Mouse (Mus musculus) leukemia stem cell, adult 10-12 weeks (primary cell): ENCODE results near the gene Tas2r107. TPM values are rescaled to one million over a fixed set of nuclear protein-coding genes. Genes with fewer than 3 reads are reported as not detected.

ENCODE experiments used
- polyA plus RNA-seq: library from polyadenylated mRNA; stranded (reverse); fragments of >175 nt; gene quantifications from 2 replicates; pipeline ENCODE4 v1.2.3, GENCODE M21; 2012; ENCODE audit warnings: low replicate concordance

Tas2r107 gene
- not detected in 2 replicates for polyA plus RNA-seq

DNA sequence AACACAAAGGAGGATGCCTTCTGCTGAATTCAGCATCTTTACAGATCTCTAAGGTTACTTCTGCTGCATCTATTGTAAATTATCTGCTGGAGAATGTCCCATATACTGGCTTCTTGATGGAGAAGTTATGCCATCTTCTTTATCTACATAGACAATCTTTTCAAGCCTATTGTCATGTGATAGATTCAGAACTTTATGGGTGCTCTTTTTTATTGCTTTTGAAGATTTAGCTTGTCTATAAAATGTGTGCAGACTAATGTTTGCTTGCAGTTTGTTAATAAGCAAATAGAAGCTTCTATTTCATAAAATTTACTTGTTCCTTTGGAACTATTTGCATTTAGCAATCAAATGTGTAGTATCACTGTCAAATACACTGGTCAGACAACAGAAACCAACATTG is at the start of gene Tas2r107:
TSS of gene Tas2r107 (minus strand) at position 101 of the 400 bp plus-strand sequence.

DNA sequence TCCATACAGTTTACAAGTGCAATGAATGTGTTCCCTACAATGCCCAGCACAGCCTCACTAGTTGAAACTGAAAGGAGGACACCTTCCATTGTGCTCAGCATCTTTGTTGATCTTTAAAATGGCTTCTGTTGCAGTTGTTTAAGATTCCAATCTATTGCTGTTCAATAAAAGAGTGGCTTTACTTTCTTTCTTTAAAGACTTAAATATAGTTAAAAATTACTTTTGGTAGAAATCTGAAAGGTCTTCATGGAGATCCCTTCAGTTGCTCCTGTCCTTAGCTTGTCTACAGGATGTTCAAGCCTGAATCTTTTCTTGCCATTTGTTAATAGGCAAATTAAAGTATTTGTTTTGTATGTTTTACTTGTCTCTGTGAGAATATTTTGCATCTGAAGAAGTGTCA is 30.0 kb upstream of the Tas2r107 start, which contains the start of gene Tas2r114:
TSS of gene Tas2r114 (minus strand) at position 101 of the 400 bp plus-strand sequence.

DNA sequence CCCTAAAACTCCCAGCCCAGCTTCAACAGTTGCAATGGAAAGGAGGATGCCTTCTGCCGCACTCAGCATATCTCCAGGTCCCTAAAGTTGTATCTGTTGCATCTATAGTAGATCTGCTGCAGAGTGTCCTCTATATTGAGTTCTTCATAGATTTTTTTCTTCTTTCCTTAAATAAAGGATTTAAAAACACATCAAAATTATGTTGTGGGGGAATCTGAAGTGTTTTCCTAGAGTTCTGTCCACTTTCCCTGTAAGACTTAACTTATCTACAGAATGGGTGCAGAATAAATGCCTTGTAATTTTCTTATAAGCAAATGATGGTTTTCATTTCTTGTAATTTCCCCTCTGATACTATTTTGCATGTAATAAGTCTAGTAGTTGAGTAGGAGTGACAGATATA is 27.4 kb upstream of the Tas2r107 start, which contains the start of gene Tas2r105:
TSS of gene Tas2r105 (minus strand) at position 101 of the 400 bp plus-strand sequence.

DNA sequence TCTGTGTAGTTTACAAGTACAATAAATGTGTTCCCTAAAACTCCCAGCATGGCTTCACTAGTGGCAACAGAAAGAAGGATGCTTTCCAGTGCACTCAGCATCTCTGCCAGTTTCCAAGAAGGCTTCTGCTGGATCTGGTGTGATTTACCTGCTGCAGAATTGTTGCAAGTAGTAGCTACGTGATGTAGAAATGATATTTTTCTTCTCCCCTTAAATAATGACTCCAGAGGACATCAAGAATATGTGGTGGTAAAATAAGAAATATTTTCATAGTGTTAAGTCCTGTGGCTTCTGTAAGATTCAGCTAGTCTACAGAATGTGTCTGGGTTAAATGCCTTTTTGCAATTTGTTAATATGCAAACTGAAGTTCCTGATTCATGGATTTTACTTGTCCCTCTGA is 25.7 kb upstream of the Tas2r107 start, which contains the start of gene Tas2r104:
TSS of gene Tas2r104 (minus strand) at position 101 of the 400 bp plus-strand sequence.

DNA sequence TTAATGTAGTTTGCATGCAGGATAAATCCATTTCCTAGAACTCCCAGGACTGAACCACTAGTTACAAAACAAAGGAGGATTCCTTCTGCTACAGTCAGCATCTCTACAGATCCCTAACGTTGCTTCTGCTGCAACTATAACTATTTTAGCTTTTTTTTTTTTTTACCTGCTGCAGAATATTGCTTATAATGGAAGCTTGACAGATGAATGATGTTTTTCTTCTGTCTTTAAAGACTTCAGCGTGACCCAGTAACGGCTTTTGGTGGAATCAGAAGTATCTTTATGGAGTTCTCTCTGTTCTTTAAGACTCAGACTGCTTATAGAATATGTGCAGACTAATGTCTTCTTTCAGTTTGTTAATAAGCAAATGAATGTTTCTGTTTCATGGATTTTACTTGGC is 18.8 kb upstream of the Tas2r107 start, which contains the start of gene Tas2r106:
TSS of gene Tas2r106 (minus strand) at position 101 of the 400 bp plus-strand sequence.

DNA sequence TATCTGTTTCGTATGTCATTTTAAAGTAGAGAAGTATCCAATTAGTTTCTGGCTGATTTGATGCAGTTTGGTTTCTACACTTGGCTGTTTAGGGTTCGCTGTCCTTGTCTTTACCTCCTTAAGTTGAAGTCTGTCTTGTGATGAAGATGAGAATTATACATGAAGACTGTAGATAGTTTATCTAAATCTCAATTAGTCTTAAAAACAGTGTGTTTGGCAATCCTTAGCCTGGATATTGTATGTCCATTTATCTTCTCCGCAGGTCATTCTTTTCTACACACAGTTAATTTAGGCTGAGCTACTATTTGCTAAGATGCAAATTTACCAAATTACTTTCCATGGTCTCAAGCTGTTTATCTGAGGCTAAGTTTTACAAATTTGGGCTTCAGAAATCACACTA is 29.1 kb downstream of the Tas2r107 start, which contains the start of gene Tas2r130:
TSS of gene Tas2r130 (minus strand) at position 101 of the 400 bp plus-strand sequence.

Other genes with a start within 250 kb of the Tas2r107 start
- gene 5430401F13Rik, start 173.7 kb downstream of the Tas2r107 start, polyA plus RNA-seq, result not detected in 2 replicates
- not detected in 2 replicates for gene Gm6619, start 173.7 kb downstream of the Tas2r107 start, polyA plus RNA-seq
- not detected in 2 replicates for gene Tas2r130, start 29.2 kb downstream of the Tas2r107 start, polyA plus RNA-seq
- gene Tas2r106, start 18.7 kb upstream of the Tas2r107 start, polyA plus RNA-seq, result not detected in 2 replicates
- not detected in 2 replicates for gene Tas2r104, start 25.6 kb upstream of the Tas2r107 start, polyA plus RNA-seq
- not detected in 2 replicates for gene Tas2r105, start 27.3 kb upstream of the Tas2r107 start, polyA plus RNA-seq
- not detected in 2 replicates for gene Tas2r114, start 29.9 kb upstream of the Tas2r107 start, polyA plus RNA-seq